Mouse (Mus musculus) left cerebral cortex, adult 2 months (tissue): ENCODE measurements around the gene Vmn1r61. TPM values are rescaled to one million over a fixed set of nuclear protein-coding genes. Genes with fewer than 3 reads are reported as not detected.

Source experiments
- DNase-seq, 2 experiments: peaks; one replicate each; pipeline ENCODE4 v3.0.0; 2021 to 2022; ENCODE audit warnings: low spot score in 2 of 2, mixed read lengths in 1 of 2; ENCODE audit errors: extremely low spot score in 1 of 2
- H3K27ac ChIP-seq: fragments of 200-600 bp; 2 replicates; pipeline ENCODE4 v1.8.1; 2022
- H3K4me3 ChIP-seq: fragments of 200-600 bp; 2 replicates; pipeline ENCODE4 v1.8.1; 2022
- CTCF ChIP-seq: fragments of 200-600 bp; IDR thresholded peaks from 2 replicates; pipeline ENCODE4 v1.8.1; 2022; ENCODE audit warnings: antibody characterized with exemption, mild to moderate bottlenecking, moderate library complexity
- intact Hi-C: fragments of 180-260 bp; cut with DNase I; formaldehyde crosslinking; loops from one replicate; pipeline ENCODE4 v1.15.1; 2025
- long read RNA-seq, 2 experiments: library from polyadenylated mRNA; stranded (forward); transcript quantifications; one replicate each; pipeline ENCODE4 v2.0.0; 2021; ENCODE audit warnings: borderline mapping rate in 2 of 2
- total RNA-seq, 2 experiments: library from RNA; stranded (reverse); gene quantifications; 2 replicates each; pipeline ENCODE4 v1.2.3; 2021

Gene Vmn1r61
- not detected for total RNA-seq
- long read RNA-seq, experiment 1: 0 reads
- long read RNA-seq, experiment 2: 0 reads

GRCm38 (mm10) chr7:5613195-5613594 is at the start of gene Vmn1r61:
Vmn1r61 (minus strand) TSS chr7:5613295.
- Histone ChIP-seq H3K4me3 (no peak within 1 kb of the TSS), H3K27ac (no peak within 1 kb of the TSS)
- DNase-seq: no peak
- intact Hi-C loops: no loop called here
- TF ChIP-seq CTCF: no peak

Other genes with a start within 250 kb of the Vmn1r61 start
- gene Vmn1r58, start 199.9 kb downstream of the Vmn1r61 start, total RNA-seq: not detected
- not detected for gene Vmn1r59, start 156.5 kb downstream of the Vmn1r61 start, total RNA-seq
- not detected for gene Vmn2r28, start 119.3 kb downstream of the Vmn1r61 start, total RNA-seq
- gene Vmn1r60, start 66.0 kb downstream of the Vmn1r61 start, total RNA-seq: not detected
- not detected for gene Vmn1r62, start 60.3 kb upstream of the Vmn1r61 start, total RNA-seq
- gene Vmn1r63, start 192.2 kb upstream of the Vmn1r61 start, total RNA-seq: not detected